Mouse (Mus musculus) ES-E14 (cell line): Measurements from ENCODE around the gene Klf11. TPM values are rescaled to one million over a fixed set of nuclear protein-coding genes. Genes with fewer than 3 reads are reported as not detected.
A peak's percentile ranks its signal among the peaks of the same experiment; 100 is the strongest.
"Not testable (repeated sequence)": the region's sequence is repeated elsewhere in the genome, so short reads cannot be mapped to it uniquely, and the experiment has no call there.

ENCODE experiments used
- DNase-seq: peaks from one replicate; pipeline ENCODE4 v3.0.0-alpha.2; 2013; ENCODE audit warnings: low read depth, low spot score
- H3K27ac ChIP-seq: 2 replicates; pipeline ENCODE4 v1.5.1; 2012; ENCODE audit warnings: low read depth, mild to moderate bottlenecking, low read length, moderate library complexity, mixed read lengths; ENCODE audit not compliant: poor library complexity, insufficient read depth, severe bottlenecking
- H3K36me3 ChIP-seq: 2 replicates; pipeline ENCODE4 v1.6.1; 2012; ENCODE audit warnings: mild to moderate bottlenecking, low read length, moderate library complexity, mixed read lengths; ENCODE audit not compliant: control insufficient read depth, poor library complexity, insufficient read depth, severe bottlenecking
- H3K4me1 ChIP-seq, 2 experiments: fragments of 150-350 bp in 1 of 2; sonication (generic) in 1 of 2; 2 replicates each; pipeline ENCODE4 v1.6.1; 2012; ENCODE audit warnings: low read length in 2 of 2, mild to moderate bottlenecking in 1 of 2, mixed read lengths in 1 of 2; ENCODE audit not compliant: control insufficient read depth in 2 of 2, insufficient read depth in 2 of 2, poor library complexity in 1 of 2
- H3K4me3 ChIP-seq, 2 experiments: fragments of 150-350 bp in 1 of 2; sonication (generic) in 1 of 2; 2 replicates each; pipeline ENCODE4 v1.5.1; 2012; ENCODE audit warnings: low read length in 2 of 2, low read depth in 1 of 2, mild to moderate bottlenecking in 1 of 2, mixed read lengths in 1 of 2; ENCODE audit not compliant: insufficient read depth in 1 of 2, poor library complexity in 1 of 2, severe bottlenecking in 1 of 2
- H3K9ac ChIP-seq: 2 replicates; pipeline ENCODE4 v1.6.1; 2012; ENCODE audit warnings: low read depth, mild to moderate bottlenecking, low read length, mixed read lengths; ENCODE audit not compliant: poor library complexity, insufficient read depth, severe bottlenecking
- H3K9me3 ChIP-seq: fragments of 150-350 bp; sonication (generic); 2 replicates; pipeline ENCODE4 v1.6.1; 2012; ENCODE audit warnings: low read depth, mild to moderate bottlenecking, low read length; ENCODE audit not compliant: control insufficient read depth, insufficient read depth
- CHD2 ChIP-seq: IDR thresholded peaks from 2 replicates; pipeline ENCODE4 v1.6.1; 2014; ENCODE audit warnings: mild to moderate bottlenecking, low read depth, low read length, inconsistent platforms
- HCFC1 ChIP-seq: IDR thresholded peaks from 2 replicates; pipeline ENCODE4 v1.6.1; 2012; ENCODE audit warnings: low read length, inconsistent platforms, borderline replicate concordance; ENCODE audit not compliant: insufficient read depth
- MAFK ChIP-seq: IDR thresholded peaks from 2 replicates; pipeline ENCODE4 v1.6.1; 2014; ENCODE audit warnings: mild to moderate bottlenecking, low read depth, low read length, inconsistent platforms; ENCODE audit not compliant: insufficient read depth
- ZC3H11A ChIP-seq: IDR thresholded peaks from 2 replicates; pipeline ENCODE4 v1.6.1; 2012; ENCODE audit warnings: low read depth, mild to moderate bottlenecking, inconsistent platforms, low read length, borderline replicate concordance
- ZNF384 ChIP-seq: IDR thresholded peaks from 2 replicates; pipeline ENCODE4 v1.6.1; 2012; ENCODE audit warnings: low read depth, low read length, inconsistent platforms
- in situ Hi-C, 2 experiments: fragments of 600-800 bp; cut with MboI; formaldehyde crosslinking; loops; one replicate each; pipeline ENCODE4 v1.15.1; 2025; ENCODE audit warnings: low sequenced_read_pairs in 2 of 2, inconsistent platforms in 1 of 2; ENCODE audit not compliant: unreplicated experiment in 2 of 2
- total RNA-seq: library from RNA; depleted of rRNA; stranded (reverse); fragments of 300-350 nt; gene quantifications from 2 replicates; pipeline ENCODE4 v1.2.3, GENCODE M21; 2012

Gene Klf11
- total RNA-seq, 1 experiment, result 7.3 TPM

- H3K4me1 ChIP-seq, result peaks cover 0 to 7% of the 10 kb centered on the region in 2 experiments; a peak in 1 of 4 replicates
- no peaks in the 10 kb centered on the region for H3K36me3 ChIP-seq
- no peak overlapping the region for H3K27ac ChIP-seq
- H3K4me3 ChIP-seq, result no peak overlapping the region
- TF ChIP-seq MAFK (no peak), ZC3H11A (no peak), HCFC1 (no peak), ZNF384 (no peak), CHD2 (no peak)
- H3K9me3 ChIP-seq, result no peaks in the 10 kb centered on the region
- DNase-seq, result no peak
- no peak overlapping the region for H3K9ac ChIP-seq
- in situ Hi-C loops, result loop anchor here in 1 of 2 experiments (10.0 kb wide), 1 partner anchor 224 kb away; no protein-coding TSS in a partner anchor
Measured at GRCm38 (mm10) chr12:24698514-24698913, 47.4 kb downstream of the Klf11 start.

- DNase-seq, result no peak
- H3K9ac ChIP-seq, result no peak overlapping the region
- no peak overlapping the region for H3K4me3 ChIP-seq
- H3K4me1 ChIP-seq, result peaks cover 0 to 7% of the 10 kb centered on the region in 2 experiments; a peak in 1 of 4 replicates
- no peaks in the 10 kb centered on the region for H3K9me3 ChIP-seq
- no peak for TF ChIP-seq CHD2
- no peak for TF ChIP-seq ZC3H11A
- TF ChIP-seq ZNF384, result no peak
- TF ChIP-seq HCFC1, result no peak
- TF ChIP-seq MAFK, result no peak
- in situ Hi-C loops, result loop anchor here in 1 of 2 experiments (10.0 kb wide), 1 partner anchor 225 kb away; no protein-coding TSS in a partner anchor
- no peaks in the 10 kb centered on the region for H3K36me3 ChIP-seq
- no peak overlapping the region for H3K27ac ChIP-seq
Measured at GRCm38 (mm10) chr12:24699578-24699977, 48.5 kb downstream of the Klf11 start.

- peaks cover 2 to 10% of the 10 kb centered on the region in 2 experiments for H3K4me1 ChIP-seq
- H3K4me3 ChIP-seq, H3K9me3 ChIP-seq, H3K9ac ChIP-seq, DNase-seq, H3K36me3 ChIP-seq, H3K27ac ChIP-seq: not testable (repeated sequence)
- TF ChIP-seq ZNF384, result peak; percentile 53; the same call in 1 of the 2 replicates
- in situ Hi-C loops, result loop anchor here in 1 of 2 experiments (10.0 kb wide), 1 partner anchor 227 kb away; no protein-coding TSS in a partner anchor
Measured at GRCm38 (mm10) chr12:24701621-24702020, 50.5 kb downstream of the Klf11 start.

- H3K9ac ChIP-seq, result no peak overlapping the region
- H3K27ac ChIP-seq, result no peak overlapping the region
- H3K4me3 ChIP-seq, result no peak overlapping the region
- in situ Hi-C loops, result loop anchor here in 1 of 2 experiments (10.0 kb wide), 1 partner anchor 228 kb away; no protein-coding TSS in a partner anchor
- no peak for DNase-seq
- H3K9me3 ChIP-seq, result no peaks in the 10 kb centered on the region
- H3K36me3 ChIP-seq, result no peaks in the 10 kb centered on the region
- TF ChIP-seq ZC3H11A (no peak), CHD2 (no peak), HCFC1 (no peak), ZNF384 (no peak), MAFK (no peak)
- peaks cover 2 to 6% of the 10 kb centered on the region in 2 experiments for H3K4me1 ChIP-seq
Measured at GRCm38 (mm10) chr12:24703013-24703412, 51.9 kb downstream of the Klf11 start.
